Mouse (Mus musculus): ENCODE measurements around the gene Dip2b. TPM values are rescaled to one million over a fixed set of nuclear protein-coding genes. Genes with fewer than 3 reads are reported as not detected.

The Dip2b gene
- polyA plus RNA-seq, 1 experiment from 2014 or later: 25.8 TPM

- Histone ChIP-seq H3K9me3 (peaks cover 9% of the 10 kb centered on the region; the same call in 1 of the 2 replicates), H3K4me2 (no peak overlapping the region), H3K4me1 (peaks cover 20% of the 10 kb centered on the region), H3K27me3 (no peaks in the 10 kb centered on the region), H3K4me3 (replicated peaks) (no peak overlapping the region), H3K27ac (0 out of 2 replicates have a peak overlapping the region, but pooled peaks have one; percentile 11), H3K36me3 (replicated peaks) (peaks cover 10% of the 10 kb centered on the region; the same call in 1 of the 2 replicates), H3K9ac (no peak overlapping the region)
- 94% methylated on average over 1 of the region's 1 CpGs for whole genome bisulfite sequencing
- no peak for ATAC-seq (ENCODE audit: low FRiP score)
Measured at GRCm38 (mm10) chr15:100225891-100226290, 187.4 kb downstream of the Dip2b start.

GRCm38 (mm10) chr15:100227031-100227662 lies 188.7 kb downstream of the Dip2b start:
- ATAC-seq (ENCODE audit: low FRiP score): peak; percentile 6; the same call in 1 of the 2 replicates
- H3K4me2 ChIP-seq: peak overlapping the region; percentile 73
- peaks cover 20% of the 10 kb centered on the region for H3K4me1 ChIP-seq
- WGBS: 9% methylated on average over 17 of the region's 17 CpGs
- H3K27ac ChIP-seq: peak overlapping the region; percentile 100
- H3K9me3 ChIP-seq: peaks cover 9% of the 10 kb centered on the region; the same call in 1 of the 2 replicates
- no peaks in the 10 kb centered on the region for H3K27me3 ChIP-seq
- H3K36me3 ChIP-seq (replicated peaks): peaks cover 10% of the 10 kb centered on the region; the same call in 1 of the 2 replicates
- peak overlapping the region; percentile 99 for H3K9ac ChIP-seq
- H3K4me3 ChIP-seq (replicated peaks): peak overlapping the region; percentile 88

- H3K36me3 ChIP-seq (replicated peaks): peaks cover 14% of the 10 kb centered on the region; the same call in 1 of the 2 replicates
- H3K27ac ChIP-seq: peak within 1 kb of the TSS; percentile 100
- H3K27me3 ChIP-seq: no peaks in the 10 kb centered on the region
- peak within 1 kb of the TSS; percentile 99 for H3K9ac ChIP-seq
- peaks cover 5% of the 10 kb centered on the region; the same call in 1 of the 2 replicates for H3K9me3 ChIP-seq
- peak within 1 kb of the TSS; percentile 88 for H3K4me3 ChIP-seq (replicated peaks)
- H3K4me1 ChIP-seq: peaks cover 20% of the 10 kb centered on the region
- under 1% methylated on average over 66 of the region's 133 CpGs for WGBS
- peak within 1 kb of the TSS; percentile 73 for H3K4me2 ChIP-seq
- ATAC-seq (ENCODE audit: low FRiP score): peak; percentile 89
Measured at GRCm38 (mm10) chr15:100227663-100228534, 189.4 kb downstream of the Dip2b start, which contains the start of gene Atf1. Gene Atf1, plus strand, starts transcription at chr15:100227819.

- peaks cover 20% of the 10 kb centered on the region for H3K4me1 ChIP-seq
- H3K9me3 ChIP-seq: no peaks in the 10 kb centered on the region
- peak overlapping the region; percentile 88 for H3K4me3 ChIP-seq (replicated peaks)
- H3K9ac ChIP-seq: peak overlapping the region; percentile 99
- H3K27ac ChIP-seq: peak overlapping the region; percentile 100
- peaks cover 15% of the 10 kb centered on the region for H3K36me3 ChIP-seq (replicated peaks)
- no peaks in the 10 kb centered on the region for H3K27me3 ChIP-seq
- peak overlapping the region; percentile 73 for H3K4me2 ChIP-seq
- 14% methylated on average over 16 of the region's 16 CpGs for WGBS
- ATAC-seq (ENCODE audit: low FRiP score): no peak
Measured at GRCm38 (mm10) chr15:100228535-100229336, 190.3 kb downstream of the Dip2b start.

GRCm38 (mm10) chr15:100230655-100231054 lies 192.2 kb downstream of the Dip2b start:
- Histone ChIP-seq H3K27ac (no peak overlapping the region), H3K4me3 (replicated peaks) (no peak overlapping the region), H3K4me2 (no peak overlapping the region), H3K9me3 (no peaks in the 10 kb centered on the region), H3K9ac (no peak overlapping the region), H3K27me3 (no peaks in the 10 kb centered on the region), H3K36me3 (replicated peaks) (peaks cover 30% of the 10 kb centered on the region), H3K4me1 (peaks cover 20% of the 10 kb centered on the region)
- WGBS: 70% methylated on average over 1 of the region's 1 CpGs
- ATAC-seq (ENCODE audit: low FRiP score): no peak

GRCm38 (mm10) chr15:100231616-100232525 lies 193.4 kb downstream of the Dip2b start:
- H3K27ac ChIP-seq: no peak overlapping the region
- H3K4me2 ChIP-seq: no peak overlapping the region
- H3K9me3 ChIP-seq: no peaks in the 10 kb centered on the region
- 91% methylated on average over 14 of the region's 14 CpGs for WGBS
- no peaks in the 10 kb centered on the region for H3K27me3 ChIP-seq
- peaks cover 41% of the 10 kb centered on the region for H3K36me3 ChIP-seq (replicated peaks)
- H3K9ac ChIP-seq: no peak overlapping the region
- H3K4me1 ChIP-seq: peaks cover 18% of the 10 kb centered on the region
- H3K4me3 ChIP-seq (replicated peaks): no peak overlapping the region
- ATAC-seq (ENCODE audit: low FRiP score): no peak

- no peak overlapping the region for H3K4me3 ChIP-seq (replicated peaks)
- peaks cover 4% of the 10 kb centered on the region; the same call in 1 of the 2 replicates for H3K4me1 ChIP-seq
- no peak overlapping the region for H3K27ac ChIP-seq
- H3K9me3 ChIP-seq: no peaks in the 10 kb centered on the region
- no peak overlapping the region for H3K9ac ChIP-seq
- peaks cover 67% of the 10 kb centered on the region for H3K36me3 ChIP-seq (replicated peaks)
- no peak for ATAC-seq (ENCODE audit: low FRiP score)
- no peak overlapping the region for H3K4me2 ChIP-seq
- 93% methylated on average over 12 of the region's 12 CpGs for WGBS
- no peaks in the 10 kb centered on the region for H3K27me3 ChIP-seq
Measured at GRCm38 (mm10) chr15:100235208-100235965, 196.9 kb downstream of the Dip2b start.

- H3K36me3 ChIP-seq (replicated peaks): peaks cover 78% of the 10 kb centered on the region
- H3K4me2 ChIP-seq: no peak overlapping the region
- H3K9me3 ChIP-seq: no peaks in the 10 kb centered on the region
- 89% methylated on average over 6 of the region's 6 CpGs for WGBS
- H3K4me1 ChIP-seq: no peaks in the 10 kb centered on the region
- H3K27ac ChIP-seq: no peak overlapping the region
- no peak for ATAC-seq (ENCODE audit: low FRiP score)
- no peak overlapping the region for H3K4me3 ChIP-seq (replicated peaks)
- H3K27me3 ChIP-seq: no peaks in the 10 kb centered on the region
- no peak overlapping the region for H3K9ac ChIP-seq
Measured at GRCm38 (mm10) chr15:100236952-100237351, 198.5 kb downstream of the Dip2b start.

GRCm38 (mm10) chr15:100241780-100242179 lies 203.3 kb downstream of the Dip2b start:
- ATAC-seq (ENCODE audit: low FRiP score): no peak
- no peaks in the 10 kb centered on the region for H3K27me3 ChIP-seq
- H3K9ac ChIP-seq: no peak overlapping the region
- no peak overlapping the region for H3K4me3 ChIP-seq (replicated peaks)
- peaks cover 81% of the 10 kb centered on the region for H3K36me3 ChIP-seq (replicated peaks)
- no peak overlapping the region for H3K27ac ChIP-seq
- no peak overlapping the region for H3K4me2 ChIP-seq
- 95% methylated on average over 6 of the region's 6 CpGs for WGBS
- no peaks in the 10 kb centered on the region for H3K9me3 ChIP-seq
- H3K4me1 ChIP-seq: no peaks in the 10 kb centered on the region

GRCm38 (mm10) chr15:100245951-100246350 lies 207.5 kb downstream of the Dip2b start:
- Histone ChIP-seq H3K27ac (no peak overlapping the region), H3K4me2 (no peak overlapping the region), H3K36me3 (replicated peaks) (peaks cover 91% of the 10 kb centered on the region), H3K4me1 (no peaks in the 10 kb centered on the region), H3K9ac (no peak overlapping the region), H3K9me3 (no peaks in the 10 kb centered on the region), H3K4me3 (replicated peaks) (no peak overlapping the region), H3K27me3 (no peaks in the 10 kb centered on the region)
- 96% methylated on average over 7 of the region's 7 CpGs for WGBS
- no peak for ATAC-seq (ENCODE audit: low FRiP score)

Data from forebrain, embryonic 12.5 days (tissue).